Mouse (Mus musculus) embryonic facial prominence, embryonic 15.5 days (tissue): ENCODE measurements around the gene Plgrkt. TPM values are rescaled to one million over a fixed set of nuclear protein-coding genes. Genes with fewer than 3 reads are reported as not detected.

Experiments used
- ATAC-seq: fragments of 200-750 bp; cut with Nextera tagmentation; 2 replicates; pipeline ENCODE4 v1.8.0; 2017; ENCODE audit warnings: low read depth, moderate TSS enrichment; ENCODE audit not compliant: insufficient number of reproducible peaks, low FRiP score, low TSS enrichment
- H3K27ac ChIP-seq: fragments of 300-500 bp; sonication (generic); replicated peaks from 2 replicates; pipeline ENCODE4 v1.5.1; 2015; ENCODE audit warnings: mild to moderate bottlenecking, inconsistent platforms
- H3K27me3 ChIP-seq: fragments of 300-500 bp; sonication (generic); 2 replicates; pipeline ENCODE4 v1.6.1; 2015; ENCODE audit warnings: inconsistent platforms
- H3K36me3 ChIP-seq: fragments of 300-500 bp; sonication (generic); 2 replicates; pipeline ENCODE4 v1.6.1; 2015; ENCODE audit warnings: mild to moderate bottlenecking, inconsistent platforms
- H3K4me1 ChIP-seq: fragments of 300-500 bp; sonication (generic); 2 replicates; pipeline ENCODE4 v1.6.1; 2015; ENCODE audit warnings: inconsistent platforms
- H3K4me2 ChIP-seq: fragments of 300-500 bp; sonication (generic); replicated peaks from 2 replicates; pipeline ENCODE4 v1.6.1; 2015; ENCODE audit warnings: mild to moderate bottlenecking, inconsistent platforms
- H3K4me3 ChIP-seq: fragments of 300-500 bp; sonication (generic); replicated peaks from 2 replicates; pipeline ENCODE4 v1.5.1; 2015; ENCODE audit warnings: mild to moderate bottlenecking, inconsistent platforms
- H3K9ac ChIP-seq: fragments of 300-500 bp; sonication (generic); 2 replicates; pipeline ENCODE4 v1.6.1; 2015; ENCODE audit warnings: inconsistent platforms
- H3K9me3 ChIP-seq: fragments of 300-500 bp; sonication (generic); replicated peaks from 2 replicates; pipeline ENCODE4 v1.6.1; 2016; ENCODE audit warnings: inconsistent platforms
- WGBS: fragments of 180-500 bp; shearing (Covaris S2); methylation state at CpG from one replicate; pipeline ENCODE4 v1.1.7; 2015; 5-methylcytosine and 5-hydroxymethylcytosine counted together
- polyA plus RNA-seq: library from polyadenylated mRNA; unstranded; fragments of >200 nt; fragmentation: Nextera tagmentation; extraction: Ambion mirVana; gene quantifications from 2 replicates; pipeline ENCODE4 v1.2.1, GENCODE M21; 2015

The Plgrkt gene
- polyA plus RNA-seq, 1 experiment from 2014 or later: 83.9 TPM

DNA sequence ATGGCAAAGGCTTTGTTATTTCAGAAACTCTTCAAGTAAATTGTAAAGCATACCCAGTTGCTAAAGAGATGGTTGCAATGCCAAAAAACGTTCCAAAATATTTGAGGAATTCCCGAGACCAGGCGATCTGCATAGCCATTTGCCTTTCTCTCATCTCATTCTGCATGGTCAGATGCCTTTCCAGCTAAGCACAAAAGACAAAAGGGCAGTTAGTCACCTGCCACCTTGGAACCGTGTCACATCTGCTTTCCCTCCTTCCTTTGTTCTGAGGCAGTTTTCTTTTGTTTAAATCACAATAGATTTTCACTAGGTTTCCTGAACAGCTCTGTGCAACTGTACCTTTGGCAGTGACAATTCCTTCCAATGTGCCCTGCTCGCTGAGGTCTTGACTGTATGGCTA is 16.2 kb downstream of the Plgrkt start:
- H3K4me3 ChIP-seq: no peak overlapping the region
- peaks cover 4% of the 10 kb centered on the region; the same call in 1 of the 2 replicates for H3K4me1 ChIP-seq
- no peak for ATAC-seq
- no peak overlapping the region for H3K4me2 ChIP-seq
- 0 out of 2 replicates have a peak, but pooled peaks cover 7% of the 10 kb centered on the region for H3K36me3 ChIP-seq
- 54% methylated on average over 5 of the region's 5 CpGs for WGBS
- H3K9me3 ChIP-seq: no peaks in the 10 kb centered on the region
- no peak overlapping the region for H3K9ac ChIP-seq
- no peak overlapping the region for H3K27ac ChIP-seq
- no peaks in the 10 kb centered on the region for H3K27me3 ChIP-seq

DNA sequence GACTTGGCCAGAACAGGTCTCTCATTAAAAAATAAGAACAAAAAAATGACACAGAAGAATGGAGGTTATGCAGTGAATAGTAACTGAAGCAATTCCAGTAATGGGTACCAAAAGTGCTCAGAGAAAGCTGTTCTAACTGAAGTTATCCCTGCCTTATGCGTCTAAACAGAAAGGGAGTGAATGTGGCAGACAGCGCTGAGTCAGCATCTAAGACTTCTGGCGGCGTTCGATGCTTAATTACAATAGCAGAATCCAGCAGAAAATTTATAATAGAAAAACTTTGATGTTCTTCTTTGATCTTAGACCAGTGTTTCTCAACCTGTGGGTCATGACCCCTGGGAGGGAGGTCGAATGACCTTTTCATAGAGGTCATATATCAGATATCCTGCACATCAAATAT is 21.6 kb downstream of the Plgrkt start:
- H3K9me3 ChIP-seq: no peaks in the 10 kb centered on the region
- no peaks in the 10 kb centered on the region for H3K27me3 ChIP-seq
- no peak overlapping the region for H3K9ac ChIP-seq
- 70% methylated on average over 6 of the region's 6 CpGs for WGBS
- no peak overlapping the region for H3K27ac ChIP-seq
- H3K4me3 ChIP-seq: no peak overlapping the region
- no peaks in the 10 kb centered on the region for H3K4me1 ChIP-seq
- 0 out of 2 replicates have a peak, but pooled peaks cover under 1% of the 10 kb centered on the region for H3K36me3 ChIP-seq
- no peak for ATAC-seq
- H3K4me2 ChIP-seq: no peak overlapping the region

DNA sequence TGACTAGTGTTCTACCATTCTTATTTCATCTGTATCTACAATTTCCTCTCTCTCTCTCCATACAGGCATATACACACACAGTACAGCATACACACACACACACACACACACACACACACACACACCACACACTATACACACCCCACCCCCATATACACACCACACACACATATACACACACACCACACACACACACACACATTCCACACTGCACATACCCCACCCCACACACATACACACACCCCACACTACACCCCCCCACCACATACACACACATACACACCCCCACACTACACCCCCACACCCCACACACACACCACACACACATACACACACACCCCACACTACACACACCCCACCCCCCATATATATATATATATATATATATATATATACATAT is 22.3 kb downstream of the Plgrkt start:
- H3K4me1 ChIP-seq: no peaks in the 10 kb centered on the region
- no peak overlapping the region for H3K4me3 ChIP-seq
- no peak for ATAC-seq
- no peak overlapping the region for H3K9ac ChIP-seq
- no peak overlapping the region for H3K27ac ChIP-seq
- no peak overlapping the region for H3K4me2 ChIP-seq
- no peaks in the 10 kb centered on the region for H3K27me3 ChIP-seq
- no peaks in the 10 kb centered on the region for H3K36me3 ChIP-seq
- H3K9me3 ChIP-seq: no peaks in the 10 kb centered on the region

DNA sequence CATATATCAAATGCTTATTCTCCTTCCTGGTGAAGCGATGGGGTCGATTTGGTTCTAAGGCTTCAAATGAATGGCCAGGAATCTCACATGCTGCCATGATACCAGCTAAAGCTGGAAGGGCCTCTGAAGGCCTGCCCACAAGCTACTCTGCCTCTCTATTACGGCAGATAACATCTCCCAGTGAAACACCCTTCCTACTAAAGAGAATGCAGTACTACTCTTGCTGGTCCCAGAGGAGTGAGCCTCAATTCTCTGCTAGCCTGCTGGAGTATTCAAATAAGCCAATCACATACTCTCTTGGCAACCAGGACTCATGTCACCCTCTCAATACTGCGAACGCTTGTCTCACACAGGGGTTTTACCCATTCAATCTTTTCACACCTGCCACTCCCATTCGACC is 24.9 kb downstream of the Plgrkt start:
- no peak for ATAC-seq
- 85% methylated on average over 6 of the region's 6 CpGs for WGBS

DNA sequence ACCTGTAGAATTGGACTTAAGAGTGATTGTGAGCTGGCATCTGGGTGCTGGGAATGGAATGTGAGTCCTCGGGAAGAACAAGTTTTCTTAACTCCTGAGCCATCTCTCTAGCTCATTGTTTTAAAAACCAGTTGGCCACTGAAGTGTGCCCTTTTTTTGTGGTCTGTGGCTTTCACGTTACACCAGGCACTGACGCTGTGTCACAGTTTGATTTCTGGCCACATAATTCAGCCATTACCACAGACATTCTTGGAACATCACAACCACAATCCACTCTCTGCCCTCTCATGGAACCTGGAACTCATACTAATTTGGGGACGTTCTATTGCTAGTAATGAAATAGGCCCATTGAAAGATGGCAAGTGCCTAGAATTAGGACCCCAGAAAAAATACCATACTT is 26.2 kb downstream of the Plgrkt start:
- H3K27me3 ChIP-seq: no peaks in the 10 kb centered on the region
- 59% methylated on average over 4 of the region's 4 CpGs for WGBS
- no peak for ATAC-seq
- no peaks in the 10 kb centered on the region for H3K4me1 ChIP-seq
- no peak overlapping the region for H3K4me3 ChIP-seq
- H3K27ac ChIP-seq: no peak overlapping the region
- H3K9ac ChIP-seq: no peak overlapping the region
- no peaks in the 10 kb centered on the region for H3K36me3 ChIP-seq
- no peak overlapping the region for H3K4me2 ChIP-seq
- no peaks in the 10 kb centered on the region for H3K9me3 ChIP-seq

More for the DNA sequence above, 24.9 kb downstream of the Plgrkt start:
- Histone ChIP-seq H3K4me1 (no peaks in the 10 kb centered on the region), H3K4me3 (no peak overlapping the region), H3K27me3 (no peaks in the 10 kb centered on the region), H3K27ac (no peak overlapping the region), H3K36me3 (no peaks in the 10 kb centered on the region), H3K9me3 (no peaks in the 10 kb centered on the region), H3K9ac (no peak overlapping the region), H3K4me2 (no peak overlapping the region)

DNA sequence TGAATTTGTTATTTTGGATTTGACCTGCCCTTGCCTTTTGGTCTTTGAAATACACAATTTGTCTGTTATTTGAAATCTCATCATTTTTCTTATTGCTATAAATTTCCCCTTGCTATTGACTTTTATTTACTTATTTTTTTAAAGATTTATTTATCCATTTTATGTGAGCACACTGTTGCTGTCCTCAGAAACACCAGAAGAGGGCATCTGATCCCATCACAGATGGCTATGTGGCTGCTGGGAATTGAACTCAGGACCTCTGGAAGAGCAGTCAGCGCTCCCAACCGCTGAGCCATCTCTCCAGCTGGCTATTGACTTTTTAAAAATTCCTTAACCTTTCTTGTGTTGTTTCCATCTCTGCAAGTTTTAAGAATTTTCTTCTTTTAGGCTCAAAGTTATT is 30.6 kb downstream of the Plgrkt start:
- H3K27ac ChIP-seq: no peak overlapping the region
- H3K9me3 ChIP-seq: no peaks in the 10 kb centered on the region
- H3K27me3 ChIP-seq: no peaks in the 10 kb centered on the region
- no peak for ATAC-seq
- no peak overlapping the region for H3K4me3 ChIP-seq
- no peak overlapping the region for H3K4me2 ChIP-seq
- H3K4me1 ChIP-seq: peaks cover 9% of the 10 kb centered on the region
- H3K36me3 ChIP-seq: no peaks in the 10 kb centered on the region
- H3K9ac ChIP-seq: no peak overlapping the region
- WGBS: 89% methylated on average over 2 of the region's 2 CpGs

DNA sequence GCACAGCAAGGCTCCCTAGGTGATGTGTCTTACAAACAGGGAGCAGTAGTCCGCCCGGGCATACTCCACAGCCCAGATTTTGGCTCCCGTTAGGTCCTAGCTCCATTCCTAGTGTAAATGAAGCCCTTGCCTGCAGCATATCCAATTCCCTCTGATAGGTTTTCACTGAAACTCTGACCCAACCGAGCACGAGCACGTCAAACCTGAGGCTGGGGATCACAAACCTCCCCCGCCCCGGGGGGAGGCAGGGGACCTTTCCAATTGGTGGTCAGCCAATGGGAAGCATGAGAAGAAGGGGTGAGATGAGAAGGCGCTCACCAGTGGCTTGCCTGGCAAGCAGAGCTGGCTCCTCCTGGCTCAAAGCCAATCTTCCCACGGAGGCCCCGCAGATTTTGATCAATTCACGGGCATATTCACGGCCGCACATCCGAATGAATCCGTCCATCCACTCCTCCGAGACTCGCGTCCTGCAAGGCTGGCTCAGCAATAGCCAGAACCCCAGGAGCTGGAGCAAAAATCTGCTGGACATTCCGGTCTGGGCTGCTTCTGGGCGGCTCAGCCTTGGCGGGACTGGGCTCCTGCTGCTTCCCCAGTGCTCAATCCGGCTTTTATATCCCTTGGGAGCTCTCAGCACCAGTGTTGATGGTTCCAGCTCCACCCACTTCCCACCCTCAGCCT is 33.0 kb downstream of the Plgrkt start, which contains the start of gene Rln1:
Gene Rln1, minus strand, starts transcription at position 603 of the 678 bp plus-strand sequence.
- WGBS: 2% methylated on average over 23 of the region's 23 CpGs

DNA sequence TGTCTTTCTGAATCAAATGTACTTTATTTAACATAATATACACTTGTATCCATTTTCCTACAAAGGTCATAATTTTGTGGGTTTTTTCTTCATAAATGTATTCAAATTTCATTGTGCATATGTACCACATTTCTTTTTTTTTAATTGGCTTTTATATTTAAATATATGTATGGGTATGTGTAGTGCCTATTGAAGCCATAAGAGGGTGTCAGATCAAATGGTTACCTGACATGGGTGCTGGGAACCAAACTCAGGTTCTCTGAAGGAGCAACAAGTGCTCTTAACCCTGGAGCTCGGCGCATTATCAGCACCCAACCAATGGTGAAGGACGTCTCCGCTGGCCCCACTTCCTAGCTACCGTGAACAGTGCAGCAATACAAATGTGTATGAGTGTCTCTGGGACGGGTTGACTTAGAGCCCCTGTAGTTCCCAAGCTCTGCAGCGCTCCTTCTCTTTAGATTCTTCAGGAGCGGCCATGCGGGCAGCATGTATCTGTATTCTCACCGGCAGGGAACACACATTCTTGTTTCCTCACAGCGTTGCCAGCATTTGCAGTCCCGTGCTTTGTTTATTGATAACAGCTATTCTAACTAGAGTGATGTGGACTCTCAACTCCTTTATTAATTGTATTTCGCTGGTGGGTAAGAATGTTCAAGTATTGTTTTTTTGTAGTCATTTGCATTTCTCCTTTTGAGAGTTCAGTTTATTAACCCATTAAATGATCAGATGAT is 40.2 kb downstream of the Plgrkt start:
- H3K36me3 ChIP-seq: no peaks in the 10 kb centered on the region
- H3K27ac ChIP-seq: no peak overlapping the region
- H3K9me3 ChIP-seq: no peaks in the 10 kb centered on the region
- no peak overlapping the region for H3K4me2 ChIP-seq
- no peak overlapping the region for H3K4me3 ChIP-seq
- WGBS: 80% methylated on average over 13 of the region's 13 CpGs
- no peaks in the 10 kb centered on the region for H3K27me3 ChIP-seq
- no peak overlapping the region for H3K9ac ChIP-seq
- H3K4me1 ChIP-seq: peaks cover 9% of the 10 kb centered on the region; the same call in 1 of the 2 replicates
- ATAC-seq: no peak

More for the DNA sequence above, 33.0 kb downstream of the Plgrkt start, which contains the start of gene Rln1:
- Histone ChIP-seq H3K9me3 (no peaks in the 10 kb centered on the region), H3K27me3 (no peaks in the 10 kb centered on the region), H3K27ac (no peak within 1 kb of the TSS), H3K4me2 (peak within 1 kb of the TSS; percentile 84), H3K36me3 (no peaks in the 10 kb centered on the region), H3K4me1 (peaks cover 9% of the 10 kb centered on the region), H3K4me3 (peak within 1 kb of the TSS; percentile 42), H3K9ac (peak within 1 kb of the TSS; percentile 28; the same call in 1 of the 2 replicates)
- ATAC-seq: no peak; the same call in 1 of the 2 replicates

DNA sequence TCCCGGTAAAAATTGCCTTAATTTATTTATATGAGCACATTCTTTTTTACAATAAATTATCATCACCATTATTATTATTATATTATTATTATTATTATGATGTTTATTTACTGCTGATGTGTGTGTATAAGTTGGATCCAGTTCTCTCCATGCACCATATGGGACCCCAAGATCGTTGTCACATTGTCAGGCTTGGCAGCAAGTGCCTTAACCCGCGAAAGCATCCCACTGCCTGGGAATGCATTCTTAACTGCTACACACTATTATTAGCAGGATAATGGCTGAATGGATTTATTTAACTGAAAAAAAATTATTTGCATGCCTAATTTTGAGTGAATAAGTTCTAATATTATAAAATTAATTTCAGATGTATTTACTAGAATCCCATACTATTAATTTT is 40.8 kb downstream of the Plgrkt start:
- no peaks in the 10 kb centered on the region for H3K9me3 ChIP-seq
- H3K4me3 ChIP-seq: no peak overlapping the region
- ATAC-seq: no peak
- WGBS: 76% methylated on average over 4 of the region's 4 CpGs
- no peaks in the 10 kb centered on the region for H3K27me3 ChIP-seq
- peaks cover 9% of the 10 kb centered on the region; the same call in 1 of the 2 replicates for H3K4me1 ChIP-seq
- H3K36me3 ChIP-seq: no peaks in the 10 kb centered on the region
- no peak overlapping the region for H3K4me2 ChIP-seq
- no peak overlapping the region for H3K9ac ChIP-seq
- H3K27ac ChIP-seq: no peak overlapping the region

DNA sequence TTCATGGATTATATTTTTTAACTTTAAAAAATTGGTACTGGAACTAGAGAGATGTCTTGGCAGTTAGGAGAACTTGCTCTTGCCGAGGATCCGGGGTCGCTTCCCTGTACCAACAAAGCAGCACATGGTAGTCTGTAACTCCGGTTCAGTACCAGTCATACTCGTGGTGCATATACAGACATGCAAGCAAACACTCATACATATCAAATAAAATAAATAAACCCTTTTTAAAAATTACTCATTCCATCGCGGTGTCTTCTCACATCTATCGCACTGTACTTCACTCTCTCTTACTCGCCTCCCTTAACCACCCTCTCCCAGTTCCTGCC is 41.4 kb downstream of the Plgrkt start:
- Histone ChIP-seq H3K4me3 (peak overlapping the region; percentile 44), H3K27ac (0 out of 2 replicates have a peak overlapping the region, but pooled peaks have one; percentile 4), H3K27me3 (no peaks in the 10 kb centered on the region), H3K9ac (no peak overlapping the region), H3K4me2 (peak overlapping the region; percentile 70), H3K4me1 (peaks cover 9% of the 10 kb centered on the region; the same call in 1 of the 2 replicates), H3K9me3 (no peaks in the 10 kb centered on the region), H3K36me3 (no peaks in the 10 kb centered on the region)
- WGBS: 54% methylated on average over 9 of the region's 9 CpGs
- no peak for ATAC-seq

DNA sequence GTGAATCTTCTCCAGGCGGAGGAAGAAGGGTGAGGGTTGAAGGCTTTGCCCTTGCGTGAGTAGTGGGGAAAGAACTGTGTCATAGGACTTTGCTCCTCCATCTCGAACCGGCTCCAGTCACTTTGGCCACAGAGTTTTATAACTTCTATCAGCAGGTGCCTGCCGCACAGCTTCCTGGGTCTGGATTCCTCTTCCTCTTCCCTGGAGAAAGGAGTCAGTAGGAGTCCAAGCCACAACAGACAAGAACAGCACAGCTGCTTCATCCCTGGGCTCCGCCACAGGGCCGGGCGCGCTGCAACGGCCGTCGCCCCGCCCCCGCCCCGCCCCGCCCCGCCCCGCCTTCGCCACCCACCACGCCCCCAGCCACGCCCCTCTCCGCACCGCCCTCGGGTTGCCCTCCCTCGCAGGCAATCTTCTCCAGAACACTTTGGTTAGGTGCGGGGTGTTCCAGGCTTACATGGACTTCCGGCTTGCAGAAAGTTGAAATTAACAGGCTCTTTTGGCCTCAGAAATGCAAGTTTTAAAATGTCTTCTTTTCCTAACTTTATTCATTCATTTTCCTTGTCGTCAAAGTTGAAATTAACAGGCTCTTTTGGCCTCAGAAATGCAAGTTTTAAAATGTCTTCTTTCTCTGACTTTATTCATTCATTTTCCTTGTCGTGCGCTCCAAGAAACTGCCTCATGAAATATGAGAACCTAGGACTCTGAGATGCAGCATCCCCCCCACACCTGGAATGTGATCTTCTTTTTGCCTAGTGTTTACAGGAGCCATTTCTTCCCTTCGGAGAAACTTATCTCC is 41.9 kb downstream of the Plgrkt start, which contains the start of gene Insl6:
Gene Insl6, minus strand, starts transcription at position 304 of the 799 bp plus-strand sequence.
- ATAC-seq: peak; percentile 93
- Histone ChIP-seq H3K9me3 (no peaks in the 10 kb centered on the region), H3K27ac (0 out of 2 replicates have a peak within 1 kb of the TSS, but pooled peaks have one; percentile 4), H3K4me2 (peak within 1 kb of the TSS; percentile 70), H3K27me3 (no peaks in the 10 kb centered on the region), H3K36me3 (no peaks in the 10 kb centered on the region), H3K4me3 (peak within 1 kb of the TSS; percentile 44), H3K9ac (no peak within 1 kb of the TSS), H3K4me1 (peaks cover 9% of the 10 kb centered on the region; the same call in 1 of the 2 replicates)
- 4% methylated on average over 22 of the region's 31 CpGs for WGBS
